Mouse (Mus musculus): ENCODE results near the gene Polr1e. TPM values are rescaled to one million over a fixed set of nuclear protein-coding genes. Genes with fewer than 3 reads are reported as not detected.
A peak's percentile ranks its signal among the peaks of the same experiment; 100 is the strongest.

Polr1e gene
- polyA plus RNA-seq (2015; fragmentation: Nextera tagmentation; extraction: Ambion mirVana), result 30.3 and 36.7 TPM in 2 replicates

GRCm38 (mm10) chr4:45018452-45018980, at the start of gene Polr1e:
Gene Polr1e, plus strand, starts transcription at chr4:45018583.
- Histone ChIP-seq H3K9ac (peak within 1 kb of the TSS; percentile 80), H3K4me3 (replicated peaks) (peak within 1 kb of the TSS; percentile 83), H3K27me3 (no peaks in the 10 kb centered on the region), H3K36me3 (peaks cover 10% of the 10 kb centered on the region; the same call in 1 of the 2 replicates), H3K9me3 (replicated peaks) (no peaks in the 10 kb centered on the region), H3K4me2 (peak within 1 kb of the TSS; percentile 94), H3K27ac (no peak within 1 kb of the TSS), H3K4me1 (replicated peaks) (peaks cover 35% of the 10 kb centered on the region)
- ATAC-seq (ENCODE audit: low read depth) (peak; percentile 89), DNase-seq (peak; percentile 96)
- WGBS (ENCODE audit: insufficient replicate concordance), result under 1% methylated on average over 29 of the region's 29 CpGs

GRCm38 (mm10) chr4:44970056-44970455, 48.3 kb upstream of the Polr1e start:
- no peak overlapping the region for H3K9ac ChIP-seq
- no peaks in the 10 kb centered on the region for H3K36me3 ChIP-seq
- ATAC-seq (ENCODE audit: low read depth) (no peak), DNase-seq (no peak)
- no peaks in the 10 kb centered on the region; the same call in 1 of the 2 replicates for H3K9me3 ChIP-seq (replicated peaks)
- H3K4me3 ChIP-seq (replicated peaks), result no peak overlapping the region
- no peak overlapping the region for H3K4me2 ChIP-seq
- WGBS (ENCODE audit: insufficient replicate concordance), result 72% methylated on average over 7 of the region's 7 CpGs
- H3K27me3 ChIP-seq, result no peaks in the 10 kb centered on the region
- peaks cover 13% of the 10 kb centered on the region for H3K4me1 ChIP-seq (replicated peaks)
- no peak overlapping the region for H3K27ac ChIP-seq

- no peaks in the 10 kb centered on the region for H3K27me3 ChIP-seq
- H3K4me1 ChIP-seq (replicated peaks), result peaks cover 13% of the 10 kb centered on the region
- H3K4me2 ChIP-seq, result no peak overlapping the region
- no peak overlapping the region for H3K9ac ChIP-seq
- no peaks in the 10 kb centered on the region; the same call in 1 of the 2 replicates for H3K9me3 ChIP-seq (replicated peaks)
- ATAC-seq (ENCODE audit: low read depth) (no peak), DNase-seq (peak; percentile 38)
- no peaks in the 10 kb centered on the region for H3K36me3 ChIP-seq
- H3K4me3 ChIP-seq (replicated peaks), result no peak overlapping the region
- H3K27ac ChIP-seq, result no peak overlapping the region
- 18% methylated on average over 10 of the region's 10 CpGs for WGBS (ENCODE audit: insufficient replicate concordance)
Measured at GRCm38 (mm10) chr4:44970612-44971110, 47.7 kb upstream of the Polr1e start.

GRCm38 (mm10) chr4:44973450-44973849, 44.9 kb upstream of the Polr1e start:
- DNase-seq (peak; percentile 83), ATAC-seq (ENCODE audit: low read depth) (peak; percentile 61)
- WGBS (ENCODE audit: insufficient replicate concordance), result 11% methylated on average over 9 of the region's 9 CpGs
- no peaks in the 10 kb centered on the region for H3K36me3 ChIP-seq
- peak overlapping the region; percentile 50 for H3K4me2 ChIP-seq
- H3K27me3 ChIP-seq, result no peaks in the 10 kb centered on the region
- peaks cover 13% of the 10 kb centered on the region for H3K4me1 ChIP-seq (replicated peaks)
- 0 out of 2 replicates have a peak overlapping the region, but pooled peaks have one; percentile 6 for H3K4me3 ChIP-seq (replicated peaks)
- H3K9ac ChIP-seq, result 0 out of 2 replicates have a peak overlapping the region, but pooled peaks have one; percentile 14
- no peak overlapping the region for H3K27ac ChIP-seq
- H3K9me3 ChIP-seq (replicated peaks), result no peaks in the 10 kb centered on the region; the same call in 1 of the 2 replicates

- ATAC-seq (ENCODE audit: low read depth) (peak; percentile 37; the same call in 1 of the 2 replicates), DNase-seq (no peak)
- H3K9me3 ChIP-seq (replicated peaks), result no peaks in the 10 kb centered on the region; the same call in 1 of the 2 replicates
- WGBS (ENCODE audit: insufficient replicate concordance), result 30% methylated on average over 14 of the region's 14 CpGs
- peak overlapping the region; percentile 50 for H3K4me2 ChIP-seq
- peaks cover 17% of the 10 kb centered on the region for H3K4me1 ChIP-seq (replicated peaks)
- H3K9ac ChIP-seq, result 0 out of 2 replicates have a peak overlapping the region, but pooled peaks have one; percentile 14
- H3K4me3 ChIP-seq (replicated peaks), result 0 out of 2 replicates have a peak overlapping the region, but pooled peaks have one; percentile 6
- no peaks in the 10 kb centered on the region for H3K36me3 ChIP-seq
- H3K27ac ChIP-seq, result no peak overlapping the region
- H3K27me3 ChIP-seq, result no peaks in the 10 kb centered on the region
Measured at GRCm38 (mm10) chr4:44973871-44974270, 44.5 kb upstream of the Polr1e start.

GRCm38 (mm10) chr4:44974331-44974730, 44.1 kb upstream of the Polr1e start:
- 68% methylated on average over 8 of the region's 8 CpGs for WGBS (ENCODE audit: insufficient replicate concordance)
- Histone ChIP-seq H3K9ac (no peak overlapping the region), H3K27ac (no peak overlapping the region), H3K4me1 (replicated peaks) (peaks cover 18% of the 10 kb centered on the region), H3K36me3 (no peaks in the 10 kb centered on the region), H3K4me3 (replicated peaks) (no peak overlapping the region), H3K27me3 (no peaks in the 10 kb centered on the region), H3K4me2 (no peak overlapping the region), H3K9me3 (replicated peaks) (no peaks in the 10 kb centered on the region; the same call in 1 of the 2 replicates)
- ATAC-seq (ENCODE audit: low read depth) (no peak), DNase-seq (no peak)

- no peaks in the 10 kb centered on the region for H3K36me3 ChIP-seq
- ATAC-seq (ENCODE audit: low read depth) (no peak), DNase-seq (no peak)
- no peak overlapping the region for H3K9ac ChIP-seq
- 65% methylated on average over 6 of the region's 6 CpGs for WGBS (ENCODE audit: insufficient replicate concordance)
- peaks cover 27% of the 10 kb centered on the region for H3K4me1 ChIP-seq (replicated peaks)
- H3K9me3 ChIP-seq (replicated peaks), result no peaks in the 10 kb centered on the region; the same call in 1 of the 2 replicates
- H3K27ac ChIP-seq, result no peak overlapping the region
- H3K4me3 ChIP-seq (replicated peaks), result no peak overlapping the region
- H3K4me2 ChIP-seq, result no peak overlapping the region
- no peaks in the 10 kb centered on the region for H3K27me3 ChIP-seq
Measured at GRCm38 (mm10) chr4:44976026-44976615, 42.3 kb upstream of the Polr1e start.

GRCm38 (mm10) chr4:44976921-44977710, 41.3 kb upstream of the Polr1e start:
- no peaks in the 10 kb centered on the region for H3K27me3 ChIP-seq
- H3K27ac ChIP-seq, result no peak overlapping the region
- H3K4me3 ChIP-seq (replicated peaks), result no peak overlapping the region
- no peaks in the 10 kb centered on the region for H3K36me3 ChIP-seq
- H3K4me1 ChIP-seq (replicated peaks), result peaks cover 35% of the 10 kb centered on the region
- H3K9me3 ChIP-seq (replicated peaks), result no peaks in the 10 kb centered on the region; the same call in 1 of the 2 replicates
- ATAC-seq (ENCODE audit: low read depth), result no peak
- H3K4me2 ChIP-seq, result no peak overlapping the region
- no peak overlapping the region for H3K9ac ChIP-seq
- 75% methylated on average over 10 of the region's 10 CpGs for WGBS (ENCODE audit: insufficient replicate concordance)
- no peak for DNase-seq

GRCm38 (mm10) chr4:44978175-44978574, 40.2 kb upstream of the Polr1e start:
- WGBS (ENCODE audit: insufficient replicate concordance), result 66% methylated on average over 5 of the region's 5 CpGs
- Histone ChIP-seq H3K9ac (no peak overlapping the region), H3K9me3 (replicated peaks) (no peaks in the 10 kb centered on the region), H3K4me2 (no peak overlapping the region), H3K4me3 (replicated peaks) (no peak overlapping the region), H3K27me3 (no peaks in the 10 kb centered on the region), H3K36me3 (no peaks in the 10 kb centered on the region), H3K27ac (no peak overlapping the region), H3K4me1 (replicated peaks) (peaks cover 46% of the 10 kb centered on the region)
- ATAC-seq (ENCODE audit: low read depth) (no peak), DNase-seq (no peak)

GRCm38 (mm10) chr4:44979794-44980338, 38.5 kb upstream of the Polr1e start:
- Histone ChIP-seq H3K9ac (no peak overlapping the region), H3K36me3 (peaks cover 14% of the 10 kb centered on the region), H3K27ac (peak overlapping the region; percentile 83), H3K4me3 (replicated peaks) (no peak overlapping the region), H3K27me3 (no peaks in the 10 kb centered on the region), H3K4me1 (replicated peaks) (peaks cover 52% of the 10 kb centered on the region), H3K9me3 (replicated peaks) (no peaks in the 10 kb centered on the region), H3K4me2 (no peak overlapping the region)
- ATAC-seq (ENCODE audit: low read depth) (peak; percentile 39), DNase-seq (no peak)
- 65% methylated on average over 7 of the region's 7 CpGs for WGBS (ENCODE audit: insufficient replicate concordance)

Data from liver, embryonic 13.5 days (tissue).